Mouse (Mus musculus) cerebellum, adult 2 months (tissue): ENCODE results near the gene Itgb2. TPM values are rescaled to one million over a fixed set of nuclear protein-coding genes. Genes with fewer than 3 reads are reported as not detected.
A peak's percentile ranks its signal among the peaks of the same experiment; 100 is the strongest.

Experiments used
- DNase-seq, 2 experiments: peaks; one replicate each; pipeline ENCODE4 v3.0.0; 2021
- H3K27ac ChIP-seq: fragments of 200-500 bp; 2 replicates; pipeline ENCODE4 v1.5.1; 2012; ENCODE audit warnings: low read length, control low read depth, inconsistent platforms; ENCODE audit not compliant: insufficient read depth
- H3K27me3 ChIP-seq: fragments of 200-500 bp; 2 replicates; pipeline ENCODE4 v1.6.1; 2012; ENCODE audit warnings: inconsistent platforms, mild to moderate bottlenecking, low read length, moderate library complexity; ENCODE audit not compliant: control insufficient read depth, insufficient read depth
- H3K4me1 ChIP-seq: fragments of 200-500 bp; 2 replicates; pipeline ENCODE4 v1.6.1; 2011; ENCODE audit warnings: low read length; ENCODE audit not compliant: control insufficient read depth, insufficient read depth
- H3K4me3 ChIP-seq: fragments of 200-500 bp; replicated peaks from 2 replicates; pipeline ENCODE3; 2011; ENCODE audit warnings: mild to moderate bottlenecking, low read depth, low read length, control low read depth; ENCODE audit not compliant: insufficient read depth
- CTCF ChIP-seq: fragments of 200-500 bp; IDR thresholded peaks from 2 replicates; pipeline ENCODE4 v1.5.1; 2011; ENCODE audit warnings: low read depth, mild to moderate bottlenecking, control low read depth, low read length, moderate library complexity, borderline replicate concordance; ENCODE audit not compliant: insufficient read depth
- POLR2A ChIP-seq: fragments of 200-500 bp; IDR thresholded peaks from 2 replicates; pipeline ENCODE4 v1.6.1; 2011; ENCODE audit warnings: low read length, control low read depth, borderline replicate concordance; ENCODE audit not compliant: insufficient read depth
- WGBS: fragments of 180-500 bp; shearing (Covaris S2); methylation state at CpG from one replicate; pipeline ENCODE4 v1.1.7; 2018; 5-methylcytosine and 5-hydroxymethylcytosine counted together
- polyA plus RNA-seq: library from polyadenylated mRNA; depleted of rRNA; stranded (reverse); fragments of >200 nt; gene quantifications from 2 replicates; pipeline ENCODE4 v1.2.3, GENCODE M21; 2012

Itgb2 gene
- polyA plus RNA-seq, 1 experiment: 2.3 TPM

GRCm38 (mm10) chr10:77557641-77558040 is 27.6 kb downstream of the Itgb2 start:
- no peak for TF ChIP-seq POLR2A
- peak; percentile 64; the same call in 1 of the 2 replicates for TF ChIP-seq CTCF
- no peak overlapping the region for H3K27ac ChIP-seq
- no peaks in the 10 kb centered on the region for H3K4me1 ChIP-seq
- H3K4me3 ChIP-seq: no peak overlapping the region
- 89% methylated on average over 4 of the region's 4 CpGs for WGBS
- no peak for DNase-seq
- H3K27me3 ChIP-seq: no peaks in the 10 kb centered on the region

- TF ChIP-seq CTCF (no peak), POLR2A (no peak)
- WGBS: 82% methylated on average over 11 of the region's 11 CpGs
- DNase-seq: no peak
- H3K27me3 ChIP-seq: no peaks in the 10 kb centered on the region
- H3K27ac ChIP-seq: no peak overlapping the region
- no peaks in the 10 kb centered on the region for H3K4me1 ChIP-seq
- H3K4me3 ChIP-seq: no peak overlapping the region
These were observed 30.0 kb downstream of the Itgb2 start for GRCm38 (mm10) chr10:77560090-77560489.

GRCm38 (mm10) chr10:77560830-77561229 is 30.8 kb downstream of the Itgb2 start:
- 91% methylated on average over 9 of the region's 9 CpGs for WGBS
- no peak overlapping the region for H3K27ac ChIP-seq
- H3K4me3 ChIP-seq: no peak overlapping the region
- no peaks in the 10 kb centered on the region for H3K4me1 ChIP-seq
- DNase-seq: no peak
- no peaks in the 10 kb centered on the region for H3K27me3 ChIP-seq
- TF ChIP-seq CTCF (no peak), POLR2A (no peak)

GRCm38 (mm10) chr10:77561508-77561907 is 31.5 kb downstream of the Itgb2 start:
- no peak overlapping the region for H3K4me3 ChIP-seq
- H3K4me1 ChIP-seq: no peaks in the 10 kb centered on the region
- H3K27me3 ChIP-seq: no peaks in the 10 kb centered on the region
- H3K27ac ChIP-seq: no peak overlapping the region
- no peak for DNase-seq
- 76% methylated on average over 2 of the region's 2 CpGs for WGBS
- TF ChIP-seq CTCF (no peak), POLR2A (no peak)

- Histone ChIP-seq H3K27ac (no peak overlapping the region), H3K4me1 (no peaks in the 10 kb centered on the region), H3K4me3 (no peak overlapping the region), H3K27me3 (no peaks in the 10 kb centered on the region)
- 78% methylated on average over 8 of the region's 8 CpGs for WGBS
- TF ChIP-seq CTCF: no peak
- TF ChIP-seq POLR2A: no peak
- no peak for DNase-seq
These were observed 35.0 kb downstream of the Itgb2 start for GRCm38 (mm10) chr10:77565005-77565404.

- TF ChIP-seq CTCF (peak; percentile 90), POLR2A (no peak)
- Histone ChIP-seq H3K4me1 (no peaks in the 10 kb centered on the region), H3K27me3 (no peaks in the 10 kb centered on the region), H3K27ac (no peak overlapping the region), H3K4me3 (no peak overlapping the region)
- DNase-seq: peak; percentile 81 to 87
- WGBS: 16% methylated on average over 8 of the region's 8 CpGs
These were observed 36.6 kb downstream of the Itgb2 start for GRCm38 (mm10) chr10:77566651-77567050.

- 38% methylated on average over 7 of the region's 7 CpGs for WGBS
- no peaks in the 10 kb centered on the region for H3K4me1 ChIP-seq
- no peak for DNase-seq
- no peak for TF ChIP-seq POLR2A
- TF ChIP-seq CTCF: no peak
- H3K27ac ChIP-seq: no peak overlapping the region
- H3K4me3 ChIP-seq: no peak overlapping the region
- no peaks in the 10 kb centered on the region for H3K27me3 ChIP-seq
These were observed 39.4 kb downstream of the Itgb2 start for GRCm38 (mm10) chr10:77569481-77569880.

- 61% methylated on average over 6 of the region's 6 CpGs for WGBS
These were observed 40.1 kb downstream of the Itgb2 start for GRCm38 (mm10) chr10:77569973-77570658.

More at GRCm38 (mm10) chr10:77569973-77570658, 40.1 kb downstream of the Itgb2 start:
- Histone ChIP-seq H3K27me3 (no peaks in the 10 kb centered on the region), H3K4me1 (no peaks in the 10 kb centered on the region), H3K27ac (no peak overlapping the region), H3K4me3 (no peak overlapping the region)
- TF ChIP-seq CTCF: no peak
- no peak for TF ChIP-seq POLR2A
- DNase-seq: no peak
